ENCODE assay signal across 38 mouse cellular contexts in genomic region chr8:72242226-72242625, GRCm38 (mm10). TPM values are rescaled to one million over a fixed set of nuclear protein-coding genes. Genes with fewer than 3 reads are reported as not detected.
DNase-seq lines count a peak whose midpoint lies in the region; ATAC-seq and TF ChIP-seq lines count a peak whose summit lies in the region.
"Had no signal": no experiment of that assay in that cellular context is flagged by ENCODE, and none has a peak within 500 bp of the region (broad histone marks: within the 10 kb centered on the region; RNA-seq: fewer than 3 reads in every experiment).

No protein-coding gene starts in this region.

- no peak for DNase-seq in gastrocnemius, adult 2 months
- DNase-seq in gastrocnemius, postnatal 10 days = no peak
- no peak for DNase-seq in liver, postnatal 0 days
- DNase-seq in brain, adult 2 months (ENCODE audit: low read depth, low spot score) = peak; percentile 16
- DNase-seq in frontal cortex, postnatal 36 days (ENCODE audit: low spot score in 2 of 2) = no peak
- DNase-seq: cerebellum, adult 11 months; cerebellum, adult 9-10 months; cerebellum, postnatal 36 days; gastrocnemius, postnatal 36 days; kidney, adult 2 months; kidney, postnatal 36 days; layer of hippocampus, postnatal 36 days; left cerebral cortex, postnatal 4 days; lung, postnatal 36 days; right cerebral cortex, adult 18-20 months; spleen, adult 18-20 months; thymus, adult 2 months; thymus, postnatal 4 days had no signal

- H3K9ac ChIP-seq in hindbrain, embryonic 15.5 days = 0 out of 2 replicates have a peak overlapping the region, but pooled peaks have one; percentile 16
- H3K9ac ChIP-seq in hindbrain, embryonic 12.5 days = no peak overlapping the region
- H3K9ac ChIP-seq in liver, embryonic 12.5 days = no peak overlapping the region
- H3K9ac ChIP-seq in liver, postnatal 0 days (replicated peaks) = no peak overlapping the region
- H3K9ac ChIP-seq: lung, embryonic 15.5 days; midbrain, embryonic 12.5 days had no signal

- no peak overlapping the region for H3K4me2 ChIP-seq in hindbrain, embryonic 15.5 days
- H3K4me2 ChIP-seq in hindbrain, embryonic 12.5 days (replicated peaks) = no peak overlapping the region
- H3K4me2 ChIP-seq in liver, embryonic 12.5 days = 0 out of 2 replicates have a peak overlapping the region, but pooled peaks have one; percentile 94
- H3K4me2 ChIP-seq in liver, postnatal 0 days (ENCODE audit: low read depth, low read length) = no peak overlapping the region
- H3K4me2 ChIP-seq: heart, embryonic 11.5 days; liver, embryonic 15.5 days; lung, embryonic 15.5 days; midbrain, embryonic 12.5 days had no signal

- ATAC-seq in hindbrain, embryonic 15.5 days (ENCODE audit: low FRiP score, low read depth) = no peak
- ATAC-seq in hindbrain, embryonic 12.5 days (ENCODE audit: low FRiP score) = no peak
- ATAC-seq in liver, embryonic 12.5 days = no peak
- ATAC-seq in liver, postnatal 0 days = no peak
- ATAC-seq: forebrain, embryonic 13.5 days; Patski had no signal

- 93% methylated on average over 1 of the region's 1 CpGs for WGBS in hindbrain, embryonic 15.5 days
- WGBS in hindbrain, embryonic 12.5 days = 89% methylated on average over 1 of the region's 1 CpGs
- 88% methylated on average over 1 of the region's 1 CpGs for WGBS in liver, embryonic 12.5 days (ENCODE audit: insufficient replicate concordance)
- WGBS in liver, postnatal 0 days (ENCODE audit: insufficient replicate concordance) = 82% methylated on average over 1 of the region's 1 CpGs

- H3K4me3 ChIP-seq in gastrocnemius, adult 2 months = no peak overlapping the region
- H3K4me3 ChIP-seq in hindbrain, embryonic 15.5 days = no peak overlapping the region
- H3K4me3 ChIP-seq in hindbrain, embryonic 12.5 days = no peak overlapping the region
- H3K4me3 ChIP-seq in liver, embryonic 12.5 days = no peak overlapping the region
- no peak overlapping the region for H3K4me3 ChIP-seq in liver, postnatal 0 days (ENCODE audit: low read depth, low read length)
- H3K4me3 ChIP-seq: forebrain, embryonic 13.5 days; hindbrain, embryonic 10.5 days; liver, embryonic 15.5 days; lung, embryonic 15.5 days; midbrain, embryonic 12.5 days had no signal

- H3K27me3 ChIP-seq in hindbrain, embryonic 15.5 days = no peaks in the 10 kb centered on the region
- no peaks in the 10 kb centered on the region for H3K27me3 ChIP-seq in hindbrain, embryonic 12.5 days
- no peaks in the 10 kb centered on the region for H3K27me3 ChIP-seq in liver, embryonic 12.5 days (replicated peaks)
- no peaks in the 10 kb centered on the region for H3K27me3 ChIP-seq in liver, postnatal 0 days (ENCODE audit: insufficient read depth, low read length)
- H3K27me3 ChIP-seq: forebrain, embryonic 13.5 days; liver, embryonic 15.5 days; lung, embryonic 15.5 days; midbrain, embryonic 12.5 days; Patski had no signal

- H3K4me1 ChIP-seq in hindbrain, embryonic 15.5 days (replicated peaks) = peaks cover 21% of the 10 kb centered on the region
- H3K4me1 ChIP-seq in hindbrain, embryonic 12.5 days = peaks cover 18% of the 10 kb centered on the region
- H3K4me1 ChIP-seq in liver, embryonic 12.5 days = peaks cover 51% of the 10 kb centered on the region
- peaks cover 34% of the 10 kb centered on the region for H3K4me1 ChIP-seq in liver, postnatal 0 days (ENCODE audit: insufficient read depth)

- H3K9me3 ChIP-seq in hindbrain, embryonic 15.5 days = no peaks in the 10 kb centered on the region
- no peaks in the 10 kb centered on the region for H3K9me3 ChIP-seq in hindbrain, embryonic 12.5 days (replicated peaks)
- H3K9me3 ChIP-seq in liver, embryonic 12.5 days (replicated peaks) = no peaks in the 10 kb centered on the region
- H3K9me3 ChIP-seq in liver, postnatal 0 days (ENCODE audit: low read length) = no peaks in the 10 kb centered on the region
- H3K9me3 ChIP-seq: forebrain, embryonic 13.5 days; hindbrain, embryonic 10.5 days; liver, embryonic 15.5 days; lung, embryonic 15.5 days; midbrain, embryonic 12.5 days had no signal

- TF ChIP-seq EP300 in liver, postnatal 0 days (IDR thresholded peaks at IDR 0.05; ENCODE audit: low read depth) = no peak

- H3K27ac ChIP-seq in gastrocnemius, adult 2 months = peak overlapping the region; percentile 99
- H3K27ac ChIP-seq in hindbrain, embryonic 15.5 days (replicated peaks) = no peak overlapping the region
- H3K27ac ChIP-seq in hindbrain, embryonic 12.5 days = no peak overlapping the region
- no peak overlapping the region for H3K27ac ChIP-seq in liver, embryonic 12.5 days
- no peak overlapping the region for H3K27ac ChIP-seq in liver, postnatal 0 days (ENCODE audit: low read depth)
- H3K27ac ChIP-seq: forebrain, embryonic 13.5 days; hindbrain, embryonic 10.5 days; liver, embryonic 15.5 days; lung, embryonic 15.5 days; midbrain, embryonic 12.5 days had no signal

- TF ChIP-seq CTCF in gastrocnemius, adult 2 months (IDR thresholded peaks at IDR 0.05) = no peak
- TF ChIP-seq CTCF in liver, postnatal 0 days (IDR thresholded peaks at IDR 0.05; ENCODE audit: low read depth) = no peak

- intact Hi-C loops in gastrocnemius, adult 2 months (cut with DNase I) = loop anchor here (5.0 kb wide), 1 partner anchor 80 kb away; the partner anchor contains the start of gene Rab8a

- peaks cover 12% of the 10 kb centered on the region; the same call in 1 of the 2 replicates for H3K36me3 ChIP-seq in hindbrain, embryonic 15.5 days
- peaks cover 30% of the 10 kb centered on the region for H3K36me3 ChIP-seq in hindbrain, embryonic 12.5 days
- H3K36me3 ChIP-seq in liver, embryonic 12.5 days = peaks cover 47% of the 10 kb centered on the region
- peaks cover 16% of the 10 kb centered on the region for H3K36me3 ChIP-seq in liver, postnatal 0 days (replicated peaks; ENCODE audit: insufficient read depth, low read length)
- H3K36me3 ChIP-seq: lung, embryonic 15.5 days had no signal

RNA-seq across cellular contexts. Expression of gene Ap1m1, which starts 2.4 kb away (rescaled TPM):
- total RNA-seq in gastrocnemius, adult 2 months (2021) = 10 to 100 TPM; 25.8 to 26.0 TPM
- 10 to 100 TPM; 28.7 to 35.9 TPM for total RNA-seq in gastrocnemius, postnatal 10 days (2021)
- polyA plus RNA-seq in hindbrain, embryonic 15.5 days (2015; fragmentation: Nextera tagmentation; extraction: Ambion mirVana) = 238 and 278 TPM in 2 replicates
- polyA plus RNA-seq in hindbrain, embryonic 12.5 days (2016; fragmentation: Nextera tagmentation; extraction: Ambion mirVana) = 194 and 197 TPM in 2 replicates
- polyA plus RNA-seq in liver, embryonic 12.5 days (2016; fragmentation: Nextera tagmentation; extraction: Ambion mirVana) = 80.9 and 85.0 TPM in 2 replicates
- 40.7 and 41.7 TPM in 2 replicates for polyA plus RNA-seq in liver, postnatal 0 days (2015; fragmentation: Nextera tagmentation; extraction: Ambion mirVana)

RNA-seq across cellular contexts. Expression of gene Fam32a, which starts 22.7 kb away (rescaled TPM):
- total RNA-seq in gastrocnemius, adult 2 months (2021) = 1 to 10 TPM; 7.8 to 9.5 TPM
- total RNA-seq in gastrocnemius, postnatal 10 days (2021) = 10 to 100 TPM; 14.7 to 17.9 TPM
- polyA plus RNA-seq in hindbrain, embryonic 15.5 days (2015; fragmentation: Nextera tagmentation; extraction: Ambion mirVana) = 91.8 and 97.1 TPM in 2 replicates
- 85.6 and 94.3 TPM in 2 replicates for polyA plus RNA-seq in hindbrain, embryonic 12.5 days (2016; fragmentation: Nextera tagmentation; extraction: Ambion mirVana)
- 42.7 and 43.0 TPM in 2 replicates for polyA plus RNA-seq in liver, embryonic 12.5 days (2016; fragmentation: Nextera tagmentation; extraction: Ambion mirVana)
- 27.5 and 28.4 TPM in 2 replicates for polyA plus RNA-seq in liver, postnatal 0 days (2015; fragmentation: Nextera tagmentation; extraction: Ambion mirVana)

RNA-seq across cellular contexts. Expression of gene Gm11034, which starts 28.8 kb away (rescaled TPM):
- total RNA-seq in gastrocnemius, adult 2 months (2021) = not detected
- not detected for total RNA-seq in gastrocnemius, postnatal 10 days (2021)
- polyA plus RNA-seq in hindbrain, embryonic 15.5 days (2015; fragmentation: Nextera tagmentation; extraction: Ambion mirVana) = not detected in 2 replicates
- not detected in 2 replicates for polyA plus RNA-seq in hindbrain, embryonic 12.5 days (2016; fragmentation: Nextera tagmentation; extraction: Ambion mirVana)
- not detected in 2 replicates for polyA plus RNA-seq in liver, embryonic 12.5 days (2016; fragmentation: Nextera tagmentation; extraction: Ambion mirVana)
- not detected in 2 replicates for polyA plus RNA-seq in liver, postnatal 0 days (2015; fragmentation: Nextera tagmentation; extraction: Ambion mirVana)
- total RNA-seq: adrenal gland, postnatal 4 days; gastrocnemius, postnatal 36 days; layer of hippocampus, adult 8-10 months; layer of hippocampus, postnatal 36 days; left cerebral cortex, postnatal 4 days; megakaryocyte, adult 5-6 weeks; MEL had no signal
- polyA plus RNA-seq: embryonic facial prominence, embryonic 11.5 days; forebrain, embryonic 13.5 days; heart, embryonic 11.5 days; heart, postnatal 0 days; hindbrain, embryonic 10.5 days; kidney, adult 2 months; kidney, embryonic 16.5 days; limb, embryonic 14.5 days; liver, embryonic 15.5 days; lung, embryonic 15.5 days; midbrain, embryonic 12.5 days; neural tube, embryonic 11.5 days; Patski; stomach, embryonic 16.5 days; thymus, adult 2 months had no signal

RNA-seq across cellular contexts. Expression of gene Cib3, which starts 29.6 kb away (rescaled TPM):
- not detected for total RNA-seq in gastrocnemius, adult 2 months (2021)
- not detected for total RNA-seq in gastrocnemius, postnatal 10 days (2021)
- not detected in 2 replicates for polyA plus RNA-seq in hindbrain, embryonic 15.5 days (2015; fragmentation: Nextera tagmentation; extraction: Ambion mirVana)
- not detected in 2 replicates for polyA plus RNA-seq in hindbrain, embryonic 12.5 days (2016; fragmentation: Nextera tagmentation; extraction: Ambion mirVana)
- polyA plus RNA-seq in liver, embryonic 12.5 days (2016; fragmentation: Nextera tagmentation; extraction: Ambion mirVana) = not detected in 2 replicates
- not detected in 2 replicates for polyA plus RNA-seq in liver, postnatal 0 days (2015; fragmentation: Nextera tagmentation; extraction: Ambion mirVana)
- total RNA-seq: adrenal gland, postnatal 4 days; gastrocnemius, postnatal 36 days; MEL had no signal
- polyA plus RNA-seq: embryonic facial prominence, embryonic 11.5 days; forebrain, embryonic 13.5 days; heart, embryonic 11.5 days; heart, postnatal 0 days; hindbrain, embryonic 10.5 days; kidney, adult 2 months; kidney, embryonic 16.5 days; limb, embryonic 14.5 days; liver, embryonic 15.5 days; midbrain, embryonic 12.5 days; neural tube, embryonic 11.5 days; Patski; stomach, embryonic 16.5 days had no signal

RNA-seq across cellular contexts. Expression of gene Hsh2d, which starts 52.8 kb away (rescaled TPM):
- not detected for total RNA-seq in gastrocnemius, adult 2 months (2021)
- total RNA-seq in gastrocnemius, postnatal 10 days (2021) = not detected
- not detected in 2 replicates for polyA plus RNA-seq in hindbrain, embryonic 15.5 days (2015; fragmentation: Nextera tagmentation; extraction: Ambion mirVana)
- polyA plus RNA-seq in hindbrain, embryonic 12.5 days (2016; fragmentation: Nextera tagmentation; extraction: Ambion mirVana) = not detected in 2 replicates
- 0.28 and 0.32 TPM in 2 replicates for polyA plus RNA-seq in liver, embryonic 12.5 days (2016; fragmentation: Nextera tagmentation; extraction: Ambion mirVana)
- 0.59 and 0.68 TPM in 2 replicates for polyA plus RNA-seq in liver, postnatal 0 days (2015; fragmentation: Nextera tagmentation; extraction: Ambion mirVana)
- total RNA-seq: adrenal gland, postnatal 4 days; gastrocnemius, postnatal 36 days; layer of hippocampus, postnatal 36 days; left cerebral cortex, postnatal 4 days had no signal
- polyA plus RNA-seq: embryonic facial prominence, embryonic 11.5 days; forebrain, embryonic 13.5 days; hindbrain, embryonic 10.5 days; kidney, embryonic 16.5 days; midbrain, embryonic 12.5 days; neural tube, embryonic 11.5 days had no signal
